Mouse (Mus musculus): Measurements from ENCODE around the gene Parp1. TPM values are rescaled to one million over a fixed set of nuclear protein-coding genes. Genes with fewer than 3 reads are reported as not detected.
"Not testable (repeated sequence)": the region's sequence is repeated elsewhere in the genome, so short reads cannot be mapped to it uniquely, and the experiment has no call there.

Parp1 gene
- total RNA-seq, 4 experiments from 2014 or later: 107 to 134 (median 123) TPM

GRCm38 (mm10) chr1:180559454-180559853 lies 9.3 kb upstream of the Parp1 start:
- DNase-seq (ENCODE audit: low spot score in 2 of 2): no peak

- DNase-seq (ENCODE audit: low spot score in 2 of 2): no peak
These were observed 7.5 kb upstream of the Parp1 start for GRCm38 (mm10) chr1:180561187-180561586.

- DNase-seq (ENCODE audit: low spot score in 2 of 2): peak; percentile 62 to 74
These were observed 3.8 kb upstream of the Parp1 start for GRCm38 (mm10) chr1:180564885-180565284.

- DNase-seq (ENCODE audit: low spot score in 2 of 2): no peak
These were observed 963 bp upstream of the Parp1 start for GRCm38 (mm10) chr1:180567761-180568160.

GRCm38 (mm10) chr1:180568248-180568647 lies 476 bp upstream of the Parp1 start:
- peak in 1 of 2 experiments; percentile 52 for DNase-seq (ENCODE audit: low spot score in 2 of 2)

GRCm38 (mm10) chr1:180569453-180569852 lies 729 bp downstream of the Parp1 start:
- no peak for DNase-seq (ENCODE audit: low spot score in 2 of 2)

- DNase-seq (ENCODE audit: low spot score in 2 of 2): no peak
These were observed 1.5 kb downstream of the Parp1 start for GRCm38 (mm10) chr1:180570181-180570580.

- no peak for DNase-seq (ENCODE audit: low spot score in 2 of 2)
These were observed 2.4 kb downstream of the Parp1 start for GRCm38 (mm10) chr1:180571018-180571589.

- DNase-seq (ENCODE audit: low spot score in 2 of 2): not testable (repeated sequence)
These were observed 3.0 kb downstream of the Parp1 start for GRCm38 (mm10) chr1:180571721-180572120.

GRCm38 (mm10) chr1:180572154-180572553 lies 3.4 kb downstream of the Parp1 start:
- DNase-seq (ENCODE audit: low spot score in 2 of 2): no peak

GRCm38 (mm10) chr1:180576524-180576923 lies 7.8 kb downstream of the Parp1 start:
- DNase-seq (ENCODE audit: low spot score in 2 of 2): no peak

GRCm38 (mm10) chr1:180577837-180578236 lies 9.1 kb downstream of the Parp1 start:
- peak in 1 of 2 experiments; percentile 49 for DNase-seq (ENCODE audit: low spot score in 2 of 2)

- DNase-seq (ENCODE audit: low spot score in 2 of 2): no peak
These were observed 19.2 kb downstream of the Parp1 start for GRCm38 (mm10) chr1:180587792-180588442.

GRCm38 (mm10) chr1:180600578-180600977 lies 31.9 kb downstream of the Parp1 start:
- no peak for DNase-seq (ENCODE audit: low spot score in 2 of 2)

- no peak for DNase-seq (ENCODE audit: low spot score in 2 of 2)
These were observed 33.1 kb downstream of the Parp1 start for GRCm38 (mm10) chr1:180601806-180602205.

GRCm38 (mm10) chr1:180604579-180604978 lies 35.9 kb downstream of the Parp1 start:
- DNase-seq (ENCODE audit: low spot score in 2 of 2): peak; percentile 71 to 75

- DNase-seq (ENCODE audit: low spot score in 2 of 2): no peak
These were observed 37.4 kb downstream of the Parp1 start for GRCm38 (mm10) chr1:180606106-180606505.

GRCm38 (mm10) chr1:180606796-180607577 lies 38.3 kb downstream of the Parp1 start:
- DNase-seq (ENCODE audit: low spot score in 2 of 2): no peak

GRCm38 (mm10) chr1:180607578-180607879 lies 38.8 kb downstream of the Parp1 start:
- no peak for DNase-seq (ENCODE audit: low spot score in 2 of 2)

- not testable (repeated sequence) for DNase-seq (ENCODE audit: low spot score in 2 of 2)
These were observed 43.1 kb downstream of the Parp1 start for GRCm38 (mm10) chr1:180611842-180612241.

GRCm38 (mm10) chr1:180616762-180617161 lies 48.0 kb downstream of the Parp1 start:
- no peak for DNase-seq (ENCODE audit: low spot score in 2 of 2)

- DNase-seq (ENCODE audit: low spot score in 2 of 2): no peak
These were observed 53.7 kb downstream of the Parp1 start for GRCm38 (mm10) chr1:180622389-180622788.

- DNase-seq (ENCODE audit: low spot score in 2 of 2): no peak
These were observed 55.2 kb downstream of the Parp1 start for GRCm38 (mm10) chr1:180623911-180624310.

All from layer of hippocampus, adult 8-10 months (tissue).